Mouse (Mus musculus) testis, adult 2 months (tissue): ENCODE data around the gene Arf1. TPM values are rescaled to one million over a fixed set of nuclear protein-coding genes. Genes with fewer than 3 reads are reported as not detected.
A peak's percentile ranks its signal among the peaks of the same experiment; 100 is the strongest.

Experiments
- H3K27ac ChIP-seq: fragments of 200-500 bp; 2 replicates; pipeline ENCODE4 v1.5.1; 2012; ENCODE audit warnings: low read depth, low read length; ENCODE audit not compliant: control insufficient read depth, insufficient read depth
- H3K27me3 ChIP-seq: fragments of 200-500 bp; 2 replicates; pipeline ENCODE4 v1.6.1; 2012; ENCODE audit warnings: mild to moderate bottlenecking, low read length, moderate library complexity; ENCODE audit not compliant: control insufficient read depth, insufficient read depth
- H3K36me3 ChIP-seq: fragments of 200-500 bp; 2 replicates; pipeline ENCODE4 v1.6.1; 2012; ENCODE audit warnings: mild to moderate bottlenecking, low read length; ENCODE audit not compliant: control insufficient read depth, insufficient read depth
- H3K4me1 ChIP-seq: fragments of 200-500 bp; 2 replicates; pipeline ENCODE4 v1.6.1; 2012; ENCODE audit warnings: low read length; ENCODE audit not compliant: control insufficient read depth, insufficient read depth
- H3K4me3 ChIP-seq: fragments of 200-500 bp; 2 replicates; pipeline ENCODE4 v1.5.1; 2012; ENCODE audit warnings: low read depth, mild to moderate bottlenecking, low read length, moderate library complexity, mixed read lengths; ENCODE audit not compliant: control insufficient read depth
- CTCF ChIP-seq: fragments of 200-500 bp; IDR thresholded peaks from 2 replicates; pipeline ENCODE4 v1.5.1; 2012; ENCODE audit warnings: low read depth, mild to moderate bottlenecking, inconsistent platforms, low read length, moderate library complexity; ENCODE audit not compliant: control insufficient read depth, insufficient read depth, insufficient replicate concordance
- POLR2A ChIP-seq: fragments of 200-500 bp; IDR thresholded peaks from 2 replicates; pipeline ENCODE4 v1.6.1; 2012; ENCODE audit warnings: low read depth, mild to moderate bottlenecking, inconsistent platforms, low read length, moderate library complexity; ENCODE audit not compliant: control insufficient read depth
- polyA plus RNA-seq: library from polyadenylated mRNA; depleted of rRNA; stranded (reverse); fragments of >200 nt; gene quantifications from 2 replicates; pipeline ENCODE4 v1.2.3, GENCODE M21; 2012

Gene Arf1
- polyA plus RNA-seq, 1 experiment = 247 TPM

GRCm38 (mm10) chr11:59202081-59202995 is 25.7 kb downstream of the Arf1 start, which contains the start of gene Mrpl55:
Gene Mrpl55, plus strand, starts transcription at chr11:59202486.
- H3K36me3 ChIP-seq = no peaks in the 10 kb centered on the region; the same call in 1 of the 2 replicates
- H3K27me3 ChIP-seq = no peaks in the 10 kb centered on the region
- peak within 1 kb of the TSS; percentile 74 for H3K27ac ChIP-seq
- H3K4me3 ChIP-seq = peak within 1 kb of the TSS; percentile 100
- TF ChIP-seq CTCF (no peak), POLR2A (peak; percentile 64; the same call in 1 of the 2 replicates)
- peaks cover 14% of the 10 kb centered on the region for H3K4me1 ChIP-seq

GRCm38 (mm10) chr11:59201216-59202002 is 26.7 kb downstream of the Arf1 start:
- Histone ChIP-seq H3K4me3 (peak overlapping the region; percentile 100), H3K36me3 (no peaks in the 10 kb centered on the region), H3K27ac (peak overlapping the region; percentile 61), H3K27me3 (no peaks in the 10 kb centered on the region), H3K4me1 (peaks cover 14% of the 10 kb centered on the region)
- TF ChIP-seq POLR2A = no peak
- TF ChIP-seq CTCF = no peak

GRCm38 (mm10) chr11:59196230-59196629 is 31.8 kb downstream of the Arf1 start:
- Histone ChIP-seq H3K4me1 (peaks cover 3% of the 10 kb centered on the region; the same call in 1 of the 2 replicates), H3K27me3 (no peaks in the 10 kb centered on the region), H3K27ac (no peak overlapping the region), H3K36me3 (no peaks in the 10 kb centered on the region), H3K4me3 (no peak overlapping the region)
- TF ChIP-seq CTCF (no peak), POLR2A (no peak)

GRCm38 (mm10) chr11:59192059-59192386 is 36.0 kb downstream of the Arf1 start, which contains the start of gene Guk1:
Gene Guk1, minus strand, starts transcription at chr11:59192212.
- H3K27ac ChIP-seq = peak within 1 kb of the TSS; percentile 95
- no peaks in the 10 kb centered on the region for H3K36me3 ChIP-seq
- H3K27me3 ChIP-seq = no peaks in the 10 kb centered on the region
- H3K4me3 ChIP-seq = peak within 1 kb of the TSS; percentile 91
- no peaks in the 10 kb centered on the region for H3K4me1 ChIP-seq
- TF ChIP-seq POLR2A (no peak), CTCF (no peak)

GRCm38 (mm10) chr11:59191231-59192058 is 36.6 kb downstream of the Arf1 start:
- Histone ChIP-seq H3K27me3 (no peaks in the 10 kb centered on the region), H3K36me3 (no peaks in the 10 kb centered on the region), H3K27ac (peak overlapping the region; percentile 95), H3K4me1 (no peaks in the 10 kb centered on the region), H3K4me3 (peak overlapping the region; percentile 91)
- TF ChIP-seq CTCF (no peak), POLR2A (peak; percentile 86)

- peak overlapping the region; percentile 12; the same call in 1 of the 2 replicates for H3K4me3 ChIP-seq
- H3K27me3 ChIP-seq = no peaks in the 10 kb centered on the region
- H3K27ac ChIP-seq = no peak overlapping the region
- no peaks in the 10 kb centered on the region; the same call in 1 of the 2 replicates for H3K4me1 ChIP-seq
- no peaks in the 10 kb centered on the region; the same call in 1 of the 2 replicates for H3K36me3 ChIP-seq
- TF ChIP-seq POLR2A (no peak), CTCF (no peak)
Observed at GRCm38 (mm10) chr11:59187706-59188105, 40.4 kb downstream of the Arf1 start.
